Mouse (Mus musculus): ENCODE measurements around the gene Cbfa2t2.

DNA sequence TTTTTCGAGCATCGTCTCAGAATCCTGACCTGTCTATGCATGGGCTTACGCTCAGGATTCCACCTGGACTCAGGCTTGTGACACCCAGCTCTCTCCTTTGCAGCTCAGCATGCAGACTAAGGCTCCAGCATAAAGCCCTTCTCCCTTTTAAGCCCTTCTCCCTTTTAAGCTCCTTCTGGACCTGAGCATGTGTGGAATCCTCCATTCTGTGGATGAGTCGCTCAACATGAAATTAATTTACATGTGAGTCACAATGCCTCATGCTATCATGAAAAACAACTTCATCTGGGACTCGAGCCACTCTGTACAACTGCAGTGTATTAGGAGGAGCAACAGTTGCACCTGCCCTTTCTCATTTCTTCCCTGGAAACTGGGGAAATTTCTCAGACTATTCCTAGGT lies 14.1 kb upstream of the Cbfa2t2 start:
- TF ChIP-seq CTCF (IDR thresholded peaks at IDR 0.05; ENCODE audit: extremely low read depth, insufficient read length, insufficient replicate concordance, low read depth, low read length): no peak
- no peak for TF ChIP-seq POLR2A (IDR thresholded peaks at IDR 0.05; ENCODE audit: low read depth, low read length)
